Mouse (Mus musculus): ENCODE measurements around the gene Akna.

DNA sequence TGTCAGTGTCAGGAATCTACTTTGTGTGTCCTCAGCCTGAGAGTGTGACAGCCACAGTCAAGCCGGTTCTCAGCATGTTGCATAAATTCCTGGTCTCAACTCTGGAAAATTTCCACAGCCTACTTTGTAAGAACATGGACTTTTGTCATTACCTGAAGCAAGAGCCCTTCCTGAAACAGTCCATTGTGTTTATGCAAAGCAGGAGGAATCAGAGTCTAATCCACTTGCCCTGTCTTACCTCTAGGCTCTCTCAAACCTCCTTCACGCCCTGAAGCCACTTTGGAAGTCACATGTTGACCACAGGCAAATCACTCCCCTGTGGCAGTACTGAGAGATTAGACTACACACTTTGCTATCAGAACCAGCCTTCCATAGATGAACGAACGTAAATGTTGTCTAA, 60.7 kb downstream of the Akna start:
- TF ChIP-seq CTCF (IDR thresholded peaks at IDR 0.05; ENCODE audit: insufficient read depth, low read length) (no peak), POLR2A (IDR thresholded peaks at IDR 0.05; ENCODE audit: borderline replicate concordance, extremely low read depth, low read depth, low read length) (no peak)
